In genomic region chr11:5861678-5862393, GRCm38 (mm10) we compare ENCODE assay signal across 8 mouse cellular contexts. TPM values are rescaled to one million over a fixed set of nuclear protein-coding genes. Genes with fewer than 3 reads are reported as not detected.
DNase-seq lines count a peak whose midpoint lies in the region; ATAC-seq and TF ChIP-seq lines count a peak whose summit lies in the region.

Gene Aebp1 (plus strand): TSS chr11:5861947.

- peaks cover 33% of the 10 kb centered on the region for H3K4me1 ChIP-seq in embryonic facial prominence, embryonic 15.5 days
- H3K4me1 ChIP-seq in heart, embryonic 15.5 days (replicated peaks) = peaks cover 27% of the 10 kb centered on the region
- peaks cover 22% of the 10 kb centered on the region; the same call in 1 of the 2 replicates for H3K4me1 ChIP-seq in kidney, postnatal 0 days (replicated peaks; ENCODE audit: insufficient read depth, low read length)
- H3K4me1 ChIP-seq in lung, embryonic 15.5 days = peaks cover 25% of the 10 kb centered on the region

- TF ChIP-seq CTCF in left cerebral cortex, adult 2 months (IDR thresholded peaks at IDR 0.05) = no peak
- TF ChIP-seq CTCF in kidney, postnatal 0 days (IDR thresholded peaks at IDR 0.05; ENCODE audit: low read depth) = no peak

- H3K36me3 ChIP-seq in embryonic facial prominence, embryonic 15.5 days = peaks cover 9% of the 10 kb centered on the region; the same call in 1 of the 2 replicates
- H3K36me3 ChIP-seq in heart, embryonic 15.5 days = no peaks in the 10 kb centered on the region
- H3K36me3 ChIP-seq in kidney, postnatal 0 days (ENCODE audit: insufficient read depth, low read length) = no peaks in the 10 kb centered on the region
- no peaks in the 10 kb centered on the region for H3K36me3 ChIP-seq in lung, embryonic 15.5 days

- H3K4me2 ChIP-seq in embryonic facial prominence, embryonic 15.5 days (replicated peaks) = peak within 1 kb of the TSS; percentile 84
- H3K4me2 ChIP-seq in heart, embryonic 15.5 days = peak within 1 kb of the TSS; percentile 83
- peak within 1 kb of the TSS; percentile 72 for H3K4me2 ChIP-seq in kidney, postnatal 0 days (ENCODE audit: low read length)
- peak within 1 kb of the TSS; percentile 97 for H3K4me2 ChIP-seq in lung, embryonic 15.5 days

- H3K27me3 ChIP-seq in embryonic facial prominence, embryonic 15.5 days = no peaks in the 10 kb centered on the region
- 0 out of 2 replicates have a peak, but pooled peaks cover 3% of the 10 kb centered on the region for H3K27me3 ChIP-seq in heart, embryonic 15.5 days
- no peaks in the 10 kb centered on the region for H3K27me3 ChIP-seq in kidney, postnatal 0 days (ENCODE audit: insufficient read depth, low read length)
- peaks cover 3% of the 10 kb centered on the region; the same call in 1 of the 2 replicates for H3K27me3 ChIP-seq in lung, embryonic 15.5 days

- H3K9me3 ChIP-seq in embryonic facial prominence, embryonic 15.5 days (replicated peaks) = no peaks in the 10 kb centered on the region
- H3K9me3 ChIP-seq in heart, embryonic 15.5 days (replicated peaks) = no peaks in the 10 kb centered on the region
- H3K9me3 ChIP-seq in kidney, postnatal 0 days (replicated peaks; ENCODE audit: low read length) = no peaks in the 10 kb centered on the region
- no peaks in the 10 kb centered on the region for H3K9me3 ChIP-seq in lung, embryonic 15.5 days

- WGBS in embryonic facial prominence, embryonic 15.5 days = 2% methylated on average over 59 of the region's 59 CpGs
- WGBS in heart, embryonic 15.5 days = 1% methylated on average over 57 of the region's 59 CpGs
- WGBS in kidney, postnatal 0 days = 1% methylated on average over 57 of the region's 59 CpGs
- 2% methylated on average over 49 of the region's 59 CpGs for WGBS in lung, embryonic 15.5 days

- intact Hi-C loops in left cerebral cortex, adult 2 months (cut with DNase I) = no loop called here

- peak within 1 kb of the TSS; percentile 44 for H3K9ac ChIP-seq in embryonic facial prominence, embryonic 15.5 days
- peak within 1 kb of the TSS; percentile 64 for H3K9ac ChIP-seq in heart, embryonic 15.5 days
- H3K9ac ChIP-seq in kidney, postnatal 0 days (ENCODE audit: low read depth, low read length) = peak within 1 kb of the TSS; percentile 57
- H3K9ac ChIP-seq in lung, embryonic 15.5 days = peak within 1 kb of the TSS; percentile 58

- peak within 1 kb of the TSS; percentile 32 for H3K4me3 ChIP-seq in left cerebral cortex, adult 2 months
- H3K4me3 ChIP-seq in embryonic facial prominence, embryonic 15.5 days (replicated peaks) = peak within 1 kb of the TSS; percentile 53
- peak within 1 kb of the TSS; percentile 54 for H3K4me3 ChIP-seq in heart, embryonic 15.5 days
- H3K4me3 ChIP-seq in kidney, postnatal 0 days (replicated peaks; ENCODE audit: low read depth, low read length) = peak within 1 kb of the TSS; percentile 44
- peak within 1 kb of the TSS; percentile 55 for H3K4me3 ChIP-seq in lung, embryonic 15.5 days

- DNase-seq in left cerebral cortex, adult 2 months (ENCODE audit: extremely low spot score in 1 of 2, low spot score in 2 of 2) = no peak
- DNase-seq in left cerebral cortex, adult 11 months (ENCODE audit: low spot score) = no peak
- peak; percentile 84 for DNase-seq in kidney, postnatal 0 days (ENCODE audit: low spot score)
- DNase-seq in retina, postnatal 1 day = peak; percentile 62
- DNase-seq in natural killer cell, adult 2 months (ENCODE audit: low spot score in 2 of 2) = no peak

- peak; percentile 80 for ATAC-seq in embryonic facial prominence, embryonic 15.5 days (ENCODE audit: insufficient number of reproducible peaks, low FRiP score, low TSS enrichment, low read depth)
- peak; percentile 45; the same call in 1 of the 2 replicates for ATAC-seq in heart, embryonic 15.5 days (replicated peaks; ENCODE audit: insufficient number of reproducible peaks, insufficient read depth, low FRiP score, low read depth)
- ATAC-seq in kidney, postnatal 0 days (replicated peaks; ENCODE audit: low FRiP score, low read depth) = peak; percentile 63; the same call in 1 of the 2 replicates
- ATAC-seq in lung, embryonic 15.5 days (ENCODE audit: borderline replicate concordance, extremely low read depth, low FRiP score, low TSS enrichment) = peak; percentile 83

- no peak within 1 kb of the TSS for H3K27ac ChIP-seq in left cerebral cortex, adult 2 months
- no peak within 1 kb of the TSS; the same call in 1 of the 2 replicates for H3K27ac ChIP-seq in embryonic facial prominence, embryonic 15.5 days (replicated peaks)
- 0 out of 2 replicates have a peak within 1 kb of the TSS, but pooled peaks have one; percentile 12 for H3K27ac ChIP-seq in heart, embryonic 15.5 days
- H3K27ac ChIP-seq in kidney, postnatal 0 days = peak within 1 kb of the TSS; percentile 61
- no peak within 1 kb of the TSS for H3K27ac ChIP-seq in lung, embryonic 15.5 days

RNA-seq across cellular contexts. Expression of gene Aebp1, which starts in this region (rescaled TPM):
- 10 to 100 TPM; 16.5 to 22.8 TPM for total RNA-seq in left cerebral cortex, adult 2 months (2021)
- polyA plus RNA-seq in embryonic facial prominence, embryonic 15.5 days (2015; fragmentation: Nextera tagmentation; extraction: Ambion mirVana) = 61.3 and 66.9 TPM in 2 replicates
- 31.7 and 43.7 TPM in 2 replicates for polyA plus RNA-seq in heart, embryonic 15.5 days (2015; fragmentation: Nextera tagmentation; extraction: Ambion mirVana)
- polyA plus RNA-seq in kidney, postnatal 0 days (2015; fragmentation: Nextera tagmentation; extraction: Ambion mirVana) = 33.9 and 38.6 TPM in 2 replicates
- 31.3 and 37.6 TPM in 2 replicates for polyA plus RNA-seq in lung, embryonic 15.5 days (2015; fragmentation: Nextera tagmentation; extraction: Ambion mirVana)

Comparison
In these comparisons a context has a peak if more than half of its experiments do, and no peak if none do; other contexts are left out.
1. DNase-seq: peak in kidney, postnatal 0 days (single experiment) and retina, postnatal 1 day (single experiment); none in left cerebral cortex, adult 2 months (0 of 2), left cerebral cortex, adult 11 months (single experiment) and natural killer cell, adult 2 months (0 of 2).
2. H3K27ac ChIP-seq: peak in heart, embryonic 15.5 days (single experiment) and kidney, postnatal 0 days (single experiment); none in left cerebral cortex, adult 2 months (single experiment), embryonic facial prominence, embryonic 15.5 days (single experiment) and lung, embryonic 15.5 days (single experiment).
3. Peak in every context shown above with its lines, with median percentiles within 50 percentile points of each other: H3K4me3 ChIP-seq, ATAC-seq, H3K4me2 ChIP-seq and H3K9ac ChIP-seq.